9 mouse cellular contexts compared by ENCODE assay signal in the genomic region with DNA sequence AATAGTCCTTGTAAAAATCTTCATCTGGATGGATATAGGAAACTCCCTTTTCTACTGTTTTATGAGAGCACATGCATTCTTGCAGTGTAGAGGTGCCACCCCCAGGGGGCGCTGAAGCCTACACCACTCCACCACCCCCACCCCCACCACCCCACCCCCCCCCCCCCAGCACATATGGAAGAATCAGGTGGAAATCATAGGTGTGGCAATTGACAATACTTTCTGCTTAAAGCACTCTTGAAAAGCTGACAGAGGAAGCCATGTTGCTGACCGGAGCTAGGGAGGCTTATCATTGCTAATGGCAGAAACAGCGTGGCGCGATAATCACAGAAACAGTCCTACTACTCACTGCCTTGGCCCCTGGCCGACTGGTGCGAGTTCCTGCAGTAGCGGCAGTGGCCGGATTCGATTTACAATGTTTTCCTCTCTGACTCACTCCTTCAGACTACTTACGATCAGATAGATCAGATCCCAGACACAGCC.
DNase-seq lines count a peak whose midpoint lies in the region; ATAC-seq and TF ChIP-seq lines count a peak whose summit lies in the region.
"Had no signal": no experiment of that assay in that cellular context is flagged by ENCODE, and none has a peak within 500 bp of the region (broad histone marks: within the 10 kb centered on the region; RNA-seq: fewer than 3 reads in every experiment).

No protein-coding gene starts in this region.

- DNase-seq in forebrain, postnatal 0 days, result peak; percentile 14
- no peak for DNase-seq in forebrain, embryonic 11.5 days (ENCODE audit: low spot score)
- DNase-seq in B cell, adult 2 months, result peak; percentile 22 to 38
- peak; percentile 47 for DNase-seq in embryonic facial prominence, embryonic 11.5 days (ENCODE audit: low spot score)
- DNase-seq in heart, postnatal 10 days, result peak; percentile 68 to 69
- no peak for DNase-seq in liver, adult 2 months (ENCODE audit: extremely low read depth, low read depth, low spot score)
- DNase-seq in thymus, postnatal 14 days, result peak; percentile 30
- DNase-seq in T-cell, adult 2 months (ENCODE audit: low spot score), result no peak

- intact Hi-C loops in heart, postnatal 10 days (cut with DNase I), result loop anchor here (2.0 to 5.0 kb wide), 2 partner anchors 67 to 207 kb away; no protein-coding TSS in a partner anchor

- H3K9ac ChIP-seq in forebrain, postnatal 0 days, result no peak overlapping the region
- no peak overlapping the region for H3K9ac ChIP-seq in forebrain, embryonic 11.5 days (ENCODE audit: low read length)
- no peak overlapping the region for H3K9ac ChIP-seq in embryonic facial prominence, embryonic 11.5 days (replicated peaks; ENCODE audit: low read length)
- H3K9ac ChIP-seq in liver, adult 2 months (ENCODE audit: low read depth, low read length), result no peak overlapping the region
- H3K9ac ChIP-seq: hindbrain, embryonic 15.5 days had no signal

- H3K36me3 ChIP-seq in forebrain, postnatal 0 days (ENCODE audit: insufficient read depth), result no peaks in the 10 kb centered on the region
- no peaks in the 10 kb centered on the region for H3K36me3 ChIP-seq in forebrain, embryonic 11.5 days (ENCODE audit: control insufficient read depth, insufficient read depth, low read length)
- no peaks in the 10 kb centered on the region for H3K36me3 ChIP-seq in embryonic facial prominence, embryonic 11.5 days (replicated peaks; ENCODE audit: control insufficient read depth, insufficient read depth, low read depth, low read length)
- no peaks in the 10 kb centered on the region for H3K36me3 ChIP-seq in liver, adult 2 months (ENCODE audit: control insufficient read depth, insufficient read depth, low read length)
- H3K36me3 ChIP-seq: hindbrain, embryonic 15.5 days had no signal

- 40% methylated on average over 11 of the region's 11 CpGs for WGBS in forebrain, postnatal 0 days
- WGBS in forebrain, embryonic 11.5 days, result 46% methylated on average over 11 of the region's 11 CpGs
- 32% methylated on average over 11 of the region's 11 CpGs for WGBS in embryonic facial prominence, embryonic 11.5 days
- 59% methylated on average over 11 of the region's 11 CpGs for WGBS in liver, adult 2 months

- no peak overlapping the region for H3K27ac ChIP-seq in forebrain, postnatal 0 days (ENCODE audit: low read depth, low read length)
- no peak overlapping the region for H3K27ac ChIP-seq in forebrain, embryonic 11.5 days (ENCODE audit: low read depth, low read length)
- no peak overlapping the region for H3K27ac ChIP-seq in embryonic facial prominence, embryonic 11.5 days (replicated peaks; ENCODE audit: low read depth, low read length)
- no peak overlapping the region for H3K27ac ChIP-seq in liver, adult 2 months (replicated peaks; ENCODE audit: insufficient read depth, low read depth, low read length)
- H3K27ac ChIP-seq: hindbrain, embryonic 15.5 days had no signal

- H3K79me2 ChIP-seq in liver, adult 2 months (ENCODE audit: control insufficient read depth, insufficient read depth, low read length), result no peaks in the 10 kb centered on the region

- no peaks in the 10 kb centered on the region for H3K9me3 ChIP-seq in forebrain, postnatal 0 days (ENCODE audit: low read length)
- no peaks in the 10 kb centered on the region for H3K9me3 ChIP-seq in forebrain, embryonic 11.5 days (ENCODE audit: control insufficient read depth, low read length)
- no peaks in the 10 kb centered on the region for H3K9me3 ChIP-seq in embryonic facial prominence, embryonic 11.5 days (replicated peaks; ENCODE audit: control insufficient read depth, low read length)
- H3K9me3 ChIP-seq: hindbrain, embryonic 15.5 days had no signal

- H3K4me2 ChIP-seq in forebrain, postnatal 0 days (ENCODE audit: low read depth), result no peak overlapping the region
- no peak overlapping the region for H3K4me2 ChIP-seq in forebrain, embryonic 11.5 days (ENCODE audit: low read depth, low read length, severe bottlenecking)
- H3K4me2 ChIP-seq in embryonic facial prominence, embryonic 11.5 days (ENCODE audit: low read depth, low read length), result no peak overlapping the region
- H3K4me2 ChIP-seq: hindbrain, embryonic 15.5 days had no signal

- no peak for TF ChIP-seq POLR2A in liver, adult 2 months (IDR thresholded peaks at IDR 0.05; ENCODE audit: extremely low read depth, insufficient read depth, low read length)

- 0 out of 2 replicates have a peak, but pooled peaks cover 6% of the 10 kb centered on the region for H3K4me1 ChIP-seq in forebrain, postnatal 0 days (ENCODE audit: insufficient read depth)
- no peaks in the 10 kb centered on the region for H3K4me1 ChIP-seq in forebrain, embryonic 11.5 days (replicated peaks; ENCODE audit: control insufficient read depth, insufficient read depth, low read length)
- no peaks in the 10 kb centered on the region for H3K4me1 ChIP-seq in embryonic facial prominence, embryonic 11.5 days (ENCODE audit: control insufficient read depth, insufficient read depth, low read length)
- no peaks in the 10 kb centered on the region for H3K4me1 ChIP-seq in liver, adult 2 months (ENCODE audit: control insufficient read depth, insufficient read depth, low read length)

- no peak overlapping the region for H3K4me3 ChIP-seq in forebrain, postnatal 0 days (ENCODE audit: low read depth, low read length)
- H3K4me3 ChIP-seq in forebrain, embryonic 11.5 days (ENCODE audit: low read depth, low read length), result no peak overlapping the region
- no peak overlapping the region for H3K4me3 ChIP-seq in embryonic facial prominence, embryonic 11.5 days (ENCODE audit: low read depth, low read length)
- H3K4me3 ChIP-seq in liver, adult 2 months (ENCODE audit: insufficient read depth, low read depth, low read length), result no peak overlapping the region
- H3K4me3 ChIP-seq: hindbrain, embryonic 15.5 days had no signal

- H3K27me3 ChIP-seq in forebrain, postnatal 0 days (ENCODE audit: insufficient read depth, low read length), result no peaks in the 10 kb centered on the region
- H3K27me3 ChIP-seq in forebrain, embryonic 11.5 days (ENCODE audit: control insufficient read depth, insufficient read depth, low read length), result no peaks in the 10 kb centered on the region
- no peaks in the 10 kb centered on the region for H3K27me3 ChIP-seq in embryonic facial prominence, embryonic 11.5 days (ENCODE audit: control insufficient read depth, insufficient read depth, low read length)
- H3K27me3 ChIP-seq in liver, adult 2 months (ENCODE audit: control insufficient read depth, insufficient read depth, low read length), result no peaks in the 10 kb centered on the region
- H3K27me3 ChIP-seq: hindbrain, embryonic 15.5 days had no signal

- 0 out of 2 replicates have a peak, but pooled peaks have one; percentile 4 for ATAC-seq in forebrain, postnatal 0 days
- ATAC-seq in forebrain, embryonic 11.5 days (replicated peaks; ENCODE audit: low FRiP score), result no peak
- no peak for ATAC-seq in embryonic facial prominence, embryonic 11.5 days (replicated peaks; ENCODE audit: insufficient number of reproducible peaks, low FRiP score, low TSS enrichment, low read depth)

- TF ChIP-seq CTCF in forebrain, postnatal 0 days (IDR thresholded peaks at IDR 0.05; ENCODE audit: low read depth), result no peak; the same call in 1 of the 2 replicates
- peak; percentile 63 for TF ChIP-seq CTCF in liver, adult 2 months (IDR thresholded peaks at IDR 0.05; ENCODE audit: low read depth, low read length)

Comparison
In these comparisons a context has a peak if more than half of its experiments do, and no peak if none do; other contexts are left out.
1. DNase-seq: peak in forebrain, postnatal 0 days (single experiment), B cell, adult 2 months (2 of 2), embryonic facial prominence, embryonic 11.5 days (single experiment), heart, postnatal 10 days (2 of 2) and thymus, postnatal 14 days (single experiment); none in forebrain, embryonic 11.5 days (single experiment), liver, adult 2 months (single experiment) and T-cell, adult 2 months (single experiment).